Comparison of ENCODE assay signal across 20 mouse cellular contexts in genomic region chr15:6591527-6591926, GRCm38 (mm10).
DNase-seq lines count a peak whose midpoint lies in the region; ATAC-seq and TF ChIP-seq lines count a peak whose summit lies in the region.
"Had no signal": no experiment of that assay in that cellular context is flagged by ENCODE, and none has a peak within 500 bp of the region (broad histone marks: within the 10 kb centered on the region; RNA-seq: fewer than 3 reads in every experiment).

No protein-coding gene starts in this region.

- H3K27me3 ChIP-seq in spleen, adult 2 months (ENCODE audit: control insufficient read depth, insufficient read depth, low read length), result no peaks in the 10 kb centered on the region
- H3K27me3 ChIP-seq: embryonic facial prominence, embryonic 15.5 days; hindbrain, embryonic 15.5 days had no signal

- WGBS in spleen, adult 2 months, result 42% methylated on average over 1 of the region's 1 CpGs

- peak; percentile 25 for ATAC-seq in CD4-positive, CD25-positive, alpha-beta regulatory T cell, adult 4 months
- peak; percentile 20 for ATAC-seq in activated CD4-positive, CD25-positive, alpha-beta regulatory T cell, adult 4 months
- ATAC-seq: forebrain, embryonic 14.5 days had no signal

- intact Hi-C loops in left cerebral cortex, postnatal 25 days (cut with DNase I), result no loop called here
- intact Hi-C loops in left cerebral cortex, postnatal 36 days (cut with DNase I), result no loop called here

- no peak for DNase-seq in spleen, adult 2 months (ENCODE audit: low read depth in 1 of 2, low spot score in 2 of 2)
- no peak for DNase-seq in spleen, postnatal 4 days (ENCODE audit: low spot score in 2 of 2)
- DNase-seq in lung, postnatal 10 days, result no peak
- DNase-seq in left cerebral cortex, postnatal 25 days (ENCODE audit: low spot score in 2 of 2), result no peak
- DNase-seq in left cerebral cortex, postnatal 36 days (ENCODE audit: low spot score in 2 of 2), result no peak
- DNase-seq: adrenal gland, postnatal 10 days; cerebellum, adult 11 months; cerebellum, adult 8-10 months; cerebellum, postnatal 14 days; embryo, embryonic 11 days; gastrocnemius, postnatal 36 days; heart, adult 18-20 months; heart, postnatal 36 days had no signal

- no peak for TF ChIP-seq CTCF in spleen, adult 2 months (IDR thresholded peaks at IDR 0.05; ENCODE audit: extremely low read depth, insufficient read depth, insufficient read length, insufficient replicate concordance)

- TF ChIP-seq POLR2A in spleen, adult 2 months (IDR thresholded peaks at IDR 0.05; ENCODE audit: low read depth, low read length), result no peak

- H3K4me1 ChIP-seq in spleen, adult 2 months (ENCODE audit: control insufficient read depth, insufficient read depth, insufficient read length), result no peaks in the 10 kb centered on the region; the same call in 1 of the 2 replicates
- H3K4me1 ChIP-seq: embryonic facial prominence, embryonic 15.5 days; forebrain, embryonic 10.5 days; hindbrain, embryonic 15.5 days had no signal

- no peaks in the 10 kb centered on the region for H3K36me3 ChIP-seq in spleen, adult 2 months (ENCODE audit: control insufficient read depth, insufficient read depth, low read length)
- H3K36me3 ChIP-seq: embryonic facial prominence, embryonic 15.5 days; forebrain, embryonic 10.5 days; hindbrain, embryonic 15.5 days had no signal

- no peak overlapping the region for H3K4me3 ChIP-seq in spleen, adult 2 months (ENCODE audit: extremely low read depth, insufficient read depth, insufficient read length)
- H3K4me3 ChIP-seq: embryonic facial prominence, embryonic 15.5 days; erythroblast, embryonic 14.5 days; forebrain, embryonic 10.5 days; hindbrain, embryonic 15.5 days had no signal

- H3K27ac ChIP-seq in spleen, adult 2 months (ENCODE audit: insufficient read depth, low read length), result peak overlapping the region; percentile 65; the same call in 1 of the 2 replicates
- H3K27ac ChIP-seq: embryonic facial prominence, embryonic 15.5 days; forebrain, embryonic 10.5 days; hindbrain, embryonic 15.5 days had no signal
